Mouse (Mus musculus) right cerebral cortex, postnatal 25 days (tissue): ENCODE data around the gene Endod1.

Experiments
- DNase-seq: peaks from one replicate; pipeline ENCODE4 v3.0.0; 2022

The Endod1 gene

GRCm38 (mm10) chr9:14381353-14382055, at the start of gene Endod1:
Endod1 (minus strand) TSS chr9:14381507.
- peak; percentile 5 for DNase-seq

- no peak for DNase-seq
Measured at GRCm38 (mm10) chr9:14409153-14409552, 27.8 kb upstream of the Endod1 start.

GRCm38 (mm10) chr9:14408044-14408443, 26.7 kb upstream of the Endod1 start:
- DNase-seq, result no peak

- DNase-seq, result no peak
Measured at GRCm38 (mm10) chr9:14406056-14406455, 24.7 kb upstream of the Endod1 start.

GRCm38 (mm10) chr9:14402099-14402498, 20.8 kb upstream of the Endod1 start:
- no peak for DNase-seq

GRCm38 (mm10) chr9:14400392-14400791, 19.1 kb upstream of the Endod1 start:
- DNase-seq, result no peak

- DNase-seq, result no peak
Measured at GRCm38 (mm10) chr9:14398946-14399345, 17.6 kb upstream of the Endod1 start.

- DNase-seq, result no peak
Measured at GRCm38 (mm10) chr9:14398084-14398483, 16.8 kb upstream of the Endod1 start.

- no peak for DNase-seq
Measured at GRCm38 (mm10) chr9:14397449-14397819, 16.1 kb upstream of the Endod1 start.

GRCm38 (mm10) chr9:14396819-14397448, 15.6 kb upstream of the Endod1 start:
- no peak for DNase-seq

GRCm38 (mm10) chr9:14396096-14396495, 14.8 kb upstream of the Endod1 start:
- DNase-seq, result no peak

GRCm38 (mm10) chr9:14394956-14395561, 13.8 kb upstream of the Endod1 start:
- peak; percentile 18 for DNase-seq

GRCm38 (mm10) chr9:14391841-14392318, 10.6 kb upstream of the Endod1 start:
- no peak for DNase-seq

GRCm38 (mm10) chr9:14391286-14391685, 10.0 kb upstream of the Endod1 start:
- DNase-seq, result no peak

- DNase-seq, result no peak
Measured at GRCm38 (mm10) chr9:14390278-14390677, 9.0 kb upstream of the Endod1 start.

GRCm38 (mm10) chr9:14389050-14389621, 7.8 kb upstream of the Endod1 start:
- no peak for DNase-seq

GRCm38 (mm10) chr9:14388001-14388400, 6.7 kb upstream of the Endod1 start:
- DNase-seq, result no peak

GRCm38 (mm10) chr9:14386831-14387230, 5.5 kb upstream of the Endod1 start:
- DNase-seq, result no peak

- DNase-seq, result no peak
Measured at GRCm38 (mm10) chr9:14385665-14386064, 4.4 kb upstream of the Endod1 start.

GRCm38 (mm10) chr9:14383186-14383920, 2.0 kb upstream of the Endod1 start:
- DNase-seq, result no peak

- no peak for DNase-seq
Measured at GRCm38 (mm10) chr9:14382256-14382791, 1.0 kb upstream of the Endod1 start.

- peak; percentile 85 for DNase-seq
Measured at GRCm38 (mm10) chr9:14380386-14381285, 671 bp downstream of the Endod1 start.
